Mouse (Mus musculus) A20 (cell line): ENCODE data around the gene Gm6401.
"Not testable (repeated sequence)": the region's sequence is repeated elsewhere in the genome, so short reads cannot be mapped to it uniquely, and the experiment has no call there.

Source experiments
- DNase-seq: peaks from one replicate; pipeline ENCODE4 v3.0.0-alpha.2; 2011; ENCODE audit warnings: low read depth, low spot score

Gene Gm6401

GRCm38 (mm10) chr14:41967827-41968226 is at the start of gene Gm6401:
TSS of gene Gm6401 (minus strand) at chr14:41967927.
- not testable (repeated sequence) for DNase-seq

DNA sequence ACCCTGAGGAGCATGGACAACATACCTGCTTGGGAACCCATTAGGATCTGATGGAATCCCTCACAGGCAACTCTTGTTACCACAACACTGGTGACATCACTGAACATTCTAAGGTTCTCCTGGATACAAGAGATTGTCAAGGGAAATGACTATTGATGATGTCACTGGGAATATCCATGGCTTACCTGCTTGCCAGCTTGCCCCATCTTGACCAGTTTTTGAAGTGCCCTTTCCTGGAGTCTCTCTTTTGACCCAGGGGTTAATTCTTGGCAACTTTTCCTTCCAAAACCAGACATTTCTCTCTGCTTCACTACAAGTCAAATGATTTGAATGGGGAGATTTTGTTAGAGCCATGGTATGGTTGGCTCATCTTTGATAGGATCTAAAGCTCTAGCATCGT is 15.5 kb upstream of the Gm6401 start, which contains the start of gene Gm3543:
Gene Gm3543, minus strand, starts transcription at position 101 of the 400 bp plus-strand sequence.
- DNase-seq, result not testable (repeated sequence)

GRCm38 (mm10) chr14:41968596-41968995 is 869 bp upstream of the Gm6401 start:
- DNase-seq, result not testable (repeated sequence)

DNA sequence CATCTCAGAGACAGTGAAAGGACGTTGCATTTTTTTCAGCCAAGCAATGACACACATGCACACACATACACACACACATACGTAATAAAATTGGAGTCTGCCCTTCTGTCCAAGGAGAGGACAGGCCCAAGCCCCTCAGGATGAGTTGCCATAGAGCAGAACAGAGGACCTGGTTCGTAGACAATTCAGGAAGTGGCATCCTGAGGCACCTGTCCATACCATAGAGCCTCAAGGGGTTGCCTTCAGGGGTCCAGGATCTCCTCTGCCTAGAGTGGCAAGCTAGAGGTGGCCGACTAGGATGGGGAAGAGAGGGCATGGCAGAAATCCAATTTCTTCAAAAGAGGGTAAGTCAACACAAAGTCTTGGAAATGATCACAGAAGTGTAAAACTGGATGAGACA is 3.6 kb downstream of the Gm6401 start:
- DNase-seq, result not testable (repeated sequence)

DNA sequence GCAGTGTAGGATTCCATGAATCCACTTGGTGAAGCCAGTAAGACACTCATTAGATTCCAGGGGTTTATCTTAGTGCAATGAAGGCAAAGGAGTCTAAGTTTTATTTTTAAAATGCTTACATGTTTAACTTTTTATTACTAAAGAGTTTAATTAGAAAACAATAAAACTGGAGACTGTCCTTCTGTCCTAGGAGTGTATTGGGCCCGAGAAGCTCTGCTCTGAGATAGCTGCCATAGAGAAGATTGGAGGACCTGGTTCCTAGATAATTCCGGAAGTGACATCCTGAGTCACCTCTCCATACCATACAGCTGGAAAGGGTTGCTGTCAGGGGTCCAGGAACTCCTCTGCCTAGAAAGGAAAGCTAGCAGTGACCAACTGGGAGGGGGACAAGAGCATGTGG is 24.0 kb downstream of the Gm6401 start, which contains the start of gene 1700024B05Rik:
Gene 1700024B05Rik, plus strand, starts transcription at position 301 of the 400 bp plus-strand sequence.
- DNase-seq, result not testable (repeated sequence)

DNA sequence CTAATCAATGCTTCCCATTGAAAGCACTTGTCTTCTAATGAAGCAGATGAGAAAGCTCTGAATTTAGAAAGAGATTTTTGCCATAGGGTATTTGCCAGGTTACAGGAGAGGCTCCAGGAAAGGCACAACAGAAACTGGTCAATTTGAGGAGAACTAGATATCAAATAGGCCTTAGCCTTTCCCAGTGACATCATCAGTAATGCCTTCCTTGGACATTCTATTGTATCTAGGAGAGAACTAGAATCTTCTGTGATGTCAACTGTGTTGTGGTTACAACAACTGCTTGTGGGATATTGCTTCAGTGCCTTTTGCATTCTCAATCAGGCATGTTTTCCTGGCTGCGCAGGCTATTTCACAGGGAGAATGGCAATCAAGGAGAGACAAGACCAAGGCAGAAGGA is 43.1 kb downstream of the Gm6401 start, which contains the start of gene 1700049E17Rik1:
Gene 1700049E17Rik1, plus strand, starts transcription at position 301 of the 400 bp plus-strand sequence.
- DNase-seq, result not testable (repeated sequence)
